Mouse (Mus musculus): Measurements from ENCODE around the gene Mapkapk2.

Gene Mapkapk2

GRCm38 (mm10) chr1:131110525-131111106, 13.0 kb upstream of the Mapkapk2 start:
- DNase-seq (ENCODE audit: low spot score) = no peak

- no peak for DNase-seq (ENCODE audit: low spot score)
Measured at GRCm38 (mm10) chr1:131107575-131108308, 10.1 kb upstream of the Mapkapk2 start.

DNA sequence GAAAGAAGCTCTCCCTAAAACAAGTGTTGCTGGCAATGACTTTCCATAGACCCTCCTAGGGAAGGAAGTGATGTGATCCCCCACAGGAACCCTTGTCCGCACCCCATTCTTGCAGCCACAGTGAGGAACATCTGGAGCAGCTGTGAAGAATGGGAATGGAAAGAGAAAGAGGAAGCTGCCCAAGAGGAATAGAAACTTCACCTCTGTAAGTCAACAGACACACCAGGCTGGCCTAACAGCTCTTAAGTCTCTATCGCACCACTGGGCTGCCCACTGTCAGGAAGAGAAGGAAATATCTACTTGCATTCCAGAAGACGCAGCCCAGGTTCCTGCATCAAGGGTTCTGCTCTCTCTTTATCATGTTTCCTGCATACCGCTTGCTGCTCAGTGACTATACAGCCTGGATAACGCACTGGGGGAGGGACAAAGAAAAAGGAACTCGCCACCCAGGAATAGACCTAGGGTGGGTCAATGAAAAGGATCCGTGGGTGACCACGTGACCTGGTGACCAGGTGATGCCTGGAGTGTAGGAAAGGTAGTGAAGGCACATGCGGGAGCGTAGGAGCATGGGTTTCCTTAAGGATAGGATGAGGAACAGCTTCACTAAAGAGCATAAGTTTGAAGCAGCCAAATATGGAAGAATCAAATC, 6.3 kb upstream of the Mapkapk2 start:
- no peak for DNase-seq (ENCODE audit: low spot score)

- no peak for DNase-seq (ENCODE audit: low spot score)
Measured at GRCm38 (mm10) chr1:131100808-131101207, 3.2 kb upstream of the Mapkapk2 start.

GRCm38 (mm10) chr1:131096803-131097699, 575 bp downstream of the Mapkapk2 start:
- no peak for DNase-seq (ENCODE audit: low spot score)

DNA sequence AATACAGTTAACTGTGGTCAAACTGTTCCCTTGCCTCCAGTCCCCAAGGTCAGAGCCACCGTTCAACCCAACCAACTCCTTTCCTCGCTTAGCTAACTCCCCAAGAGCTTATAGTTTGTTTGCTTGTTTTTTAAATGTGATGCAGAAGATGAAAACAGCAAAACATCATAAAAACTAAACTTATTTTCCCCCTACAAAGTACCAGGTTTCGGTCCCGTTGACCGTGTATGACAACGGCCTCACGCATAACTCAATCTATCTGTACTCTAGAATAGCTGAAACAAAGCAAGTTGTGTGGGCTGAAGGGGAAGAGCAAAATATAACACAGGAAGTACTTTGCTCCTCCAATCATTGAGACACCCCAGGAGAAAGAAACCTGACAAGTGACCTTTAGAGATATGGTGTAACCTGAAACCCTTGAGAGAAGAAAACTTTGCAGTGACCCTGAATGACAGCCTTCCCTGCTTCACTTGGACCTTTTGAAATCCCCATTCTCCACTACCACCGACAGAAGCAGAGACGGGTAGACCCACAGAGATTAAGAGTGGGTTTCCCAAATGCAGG, 1.4 kb downstream of the Mapkapk2 start:
- DNase-seq (ENCODE audit: low spot score) = no peak

GRCm38 (mm10) chr1:131095574-131095973, 2.1 kb downstream of the Mapkapk2 start:
- no peak for DNase-seq (ENCODE audit: low spot score)

- no peak for DNase-seq (ENCODE audit: low spot score)
Measured at GRCm38 (mm10) chr1:131093889-131094288, 3.7 kb downstream of the Mapkapk2 start.

DNA sequence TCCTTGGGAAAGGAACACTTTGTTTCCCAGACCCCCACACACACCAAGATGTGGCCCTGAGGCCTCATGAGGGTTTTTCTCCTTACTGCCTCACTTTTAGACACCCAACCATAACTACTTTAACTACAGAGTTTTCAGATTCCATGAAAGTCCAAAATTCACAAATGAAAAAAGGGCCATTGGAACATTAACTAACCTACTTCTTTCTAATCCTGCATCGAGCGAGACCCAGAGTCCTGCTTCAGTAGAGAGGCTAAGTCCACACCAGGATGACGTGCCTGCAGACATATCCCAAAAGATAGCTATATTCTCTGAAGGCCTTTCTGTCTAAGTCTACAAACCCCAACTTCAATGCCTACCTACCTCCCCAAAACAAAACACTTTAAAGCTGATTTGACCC, 4.8 kb downstream of the Mapkapk2 start:
- DNase-seq (ENCODE audit: low spot score) = no peak

DNA sequence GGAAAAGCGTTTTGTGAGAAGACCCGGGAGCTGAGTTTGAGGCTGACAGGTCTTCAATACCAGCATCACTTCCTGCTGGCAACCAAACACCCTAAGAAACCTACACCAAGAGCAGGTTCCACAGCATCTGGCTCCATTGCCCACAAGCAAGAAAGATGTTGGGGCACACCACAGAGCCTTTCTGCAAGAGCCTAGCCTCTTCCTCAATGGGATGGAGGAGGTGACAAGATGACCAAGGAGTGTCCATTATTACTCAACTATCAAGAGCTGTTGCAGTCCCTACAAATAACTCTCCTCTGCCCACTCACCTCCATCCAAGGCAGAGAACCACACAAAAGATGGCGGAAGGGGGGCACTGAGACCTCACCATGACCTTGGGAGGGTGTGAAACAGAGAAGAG, 5.5 kb downstream of the Mapkapk2 start:
- DNase-seq (ENCODE audit: low spot score) = no peak

DNA sequence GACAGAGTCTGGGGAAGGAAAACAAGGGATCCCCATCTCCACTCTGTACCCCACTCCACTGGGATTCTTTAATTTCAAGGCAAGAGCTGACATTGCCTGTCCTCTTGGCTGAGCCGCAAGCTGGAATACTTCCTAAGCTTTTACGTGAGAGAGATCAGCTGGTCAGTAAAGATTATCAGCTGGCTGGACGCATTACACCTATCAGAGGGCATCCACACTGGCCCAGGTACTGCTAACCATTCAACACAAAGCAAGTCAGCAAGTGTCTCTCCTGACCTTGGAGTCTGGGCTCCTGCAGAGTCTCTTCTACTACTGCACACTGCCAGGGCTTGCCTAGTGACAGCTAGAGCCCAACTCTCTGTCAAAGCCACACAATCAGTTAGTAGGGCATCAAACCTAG, 6.1 kb downstream of the Mapkapk2 start:
- DNase-seq (ENCODE audit: low spot score) = no peak

DNA sequence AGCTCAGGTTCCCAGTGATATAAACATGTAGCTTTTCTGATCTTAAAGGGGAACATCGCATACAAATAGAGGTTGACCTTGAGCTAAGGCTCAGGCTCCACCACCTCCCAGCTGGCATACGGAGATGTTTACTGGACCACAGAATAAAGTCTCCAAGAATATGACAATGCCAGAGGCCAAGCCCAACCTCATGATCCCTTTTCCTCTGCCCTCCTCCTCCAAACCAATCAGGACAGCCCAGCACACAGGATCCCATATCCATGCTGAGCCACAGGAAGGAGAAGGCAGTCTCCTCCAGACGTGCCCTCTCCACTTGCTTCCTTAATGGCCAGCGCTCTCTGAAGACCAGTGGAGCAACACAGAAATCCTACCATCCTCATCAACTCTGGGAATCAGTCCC, 6.7 kb downstream of the Mapkapk2 start:
- no peak for DNase-seq (ENCODE audit: low spot score)

- no peak for DNase-seq (ENCODE audit: low spot score)
Measured at GRCm38 (mm10) chr1:131090261-131090660, 7.4 kb downstream of the Mapkapk2 start.

DNA sequence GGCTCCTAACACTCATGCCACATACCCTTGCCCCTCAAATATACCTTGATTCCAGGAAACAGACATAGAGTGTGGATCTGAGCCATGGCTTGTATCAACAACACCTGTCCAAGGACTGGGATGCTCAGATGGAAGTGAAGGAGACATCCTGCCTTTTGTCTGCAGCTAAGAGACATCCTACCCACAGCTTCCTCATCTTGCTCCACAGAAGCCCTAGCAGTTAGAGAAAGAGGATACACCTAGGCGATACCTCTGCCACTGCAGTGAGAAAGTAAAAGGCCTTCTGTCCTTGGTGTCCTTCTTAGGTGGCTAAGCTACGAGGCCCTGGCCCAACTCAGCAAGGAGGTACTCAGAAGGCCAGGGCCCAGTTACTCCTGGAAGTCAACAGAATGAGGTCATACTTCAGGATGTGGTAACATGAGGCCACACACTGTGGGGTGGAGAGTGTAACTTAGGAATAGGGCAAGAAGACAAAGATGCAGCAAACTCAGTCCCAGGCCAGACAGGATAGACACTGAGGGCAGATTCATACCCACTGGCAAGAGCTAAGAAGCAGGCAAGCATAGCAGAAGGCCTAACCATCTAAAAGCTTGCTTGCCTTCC, 8.0 kb downstream of the Mapkapk2 start:
- no peak for DNase-seq (ENCODE audit: low spot score)

- DNase-seq (ENCODE audit: low spot score) = no peak
Measured at GRCm38 (mm10) chr1:131088547-131088946, 9.1 kb downstream of the Mapkapk2 start.

DNA sequence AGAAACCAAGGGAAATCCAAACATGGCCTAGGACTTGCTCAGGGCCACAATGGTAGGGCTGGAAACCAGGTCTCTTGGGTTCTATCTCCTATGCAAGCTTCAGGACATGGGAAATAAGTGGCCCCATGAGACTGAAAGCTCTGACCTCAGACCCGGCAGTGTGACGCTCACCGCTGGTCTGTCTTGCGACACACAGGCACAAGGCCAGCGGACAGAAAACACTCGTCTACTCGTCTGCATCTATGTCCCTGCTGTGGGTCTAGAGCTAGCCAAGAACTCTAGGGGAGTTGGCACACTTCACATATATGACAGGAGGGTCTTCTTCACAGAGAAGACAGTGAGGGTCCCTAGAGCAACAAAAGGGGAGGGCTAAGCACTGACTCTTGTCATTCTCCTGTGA, 10.7 kb downstream of the Mapkapk2 start:
- DNase-seq (ENCODE audit: low spot score) = no peak

DNA sequence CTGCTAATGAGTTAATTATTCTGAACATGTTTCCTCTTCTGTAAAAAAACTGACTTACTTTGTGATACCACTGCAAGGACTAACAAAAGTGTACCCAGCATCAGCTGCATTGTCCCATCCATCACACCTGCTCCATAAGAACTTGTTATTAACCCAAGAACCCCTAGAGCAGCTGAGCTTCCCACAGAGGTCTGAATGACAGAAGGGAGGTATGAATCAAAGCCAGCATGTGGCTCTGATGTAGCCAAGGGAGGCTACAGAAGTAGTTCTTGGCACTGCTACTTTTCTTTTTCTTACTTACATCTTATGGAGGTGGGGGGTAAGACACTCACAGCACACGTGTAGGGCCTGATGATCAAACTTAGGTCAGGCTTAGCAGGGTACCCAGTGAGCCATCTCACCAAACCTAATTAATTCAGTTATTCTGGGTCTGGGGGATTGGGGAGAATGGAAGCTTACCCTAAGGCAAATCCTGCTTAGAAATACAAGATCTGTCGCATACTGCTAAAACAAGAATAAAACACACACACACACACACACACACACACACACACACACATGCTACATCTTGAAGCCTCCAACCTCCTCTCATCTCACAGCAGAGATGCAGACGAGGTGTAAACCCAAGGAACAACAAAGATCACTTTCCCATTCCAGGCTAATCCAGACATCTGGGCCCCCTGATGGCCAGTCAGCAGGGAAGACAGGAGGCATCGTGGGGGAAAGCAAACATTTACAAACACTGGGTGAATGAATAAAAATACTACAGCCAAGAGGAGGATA, 11.5 kb downstream of the Mapkapk2 start:
- no peak for DNase-seq (ENCODE audit: low spot score)

DNA sequence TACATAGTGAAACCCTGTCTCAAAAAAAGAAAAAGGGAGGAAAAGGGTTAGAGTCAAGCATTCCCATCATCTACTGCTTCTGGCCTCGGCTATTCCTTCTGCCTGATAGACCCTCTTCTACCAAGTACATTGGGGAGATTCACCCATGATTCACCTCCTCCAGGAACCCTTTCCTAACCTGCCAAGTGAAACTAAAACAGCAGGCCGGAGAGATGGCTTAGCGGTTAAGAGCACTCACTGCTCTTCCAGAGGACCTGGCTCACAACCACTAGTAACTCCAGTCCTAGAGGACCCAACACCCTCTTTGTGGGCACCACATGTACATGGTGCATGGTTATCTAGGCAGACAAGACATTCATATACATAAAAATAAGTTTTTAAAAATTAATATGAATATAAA, 12.4 kb downstream of the Mapkapk2 start:
- DNase-seq (ENCODE audit: low spot score) = no peak

DNA sequence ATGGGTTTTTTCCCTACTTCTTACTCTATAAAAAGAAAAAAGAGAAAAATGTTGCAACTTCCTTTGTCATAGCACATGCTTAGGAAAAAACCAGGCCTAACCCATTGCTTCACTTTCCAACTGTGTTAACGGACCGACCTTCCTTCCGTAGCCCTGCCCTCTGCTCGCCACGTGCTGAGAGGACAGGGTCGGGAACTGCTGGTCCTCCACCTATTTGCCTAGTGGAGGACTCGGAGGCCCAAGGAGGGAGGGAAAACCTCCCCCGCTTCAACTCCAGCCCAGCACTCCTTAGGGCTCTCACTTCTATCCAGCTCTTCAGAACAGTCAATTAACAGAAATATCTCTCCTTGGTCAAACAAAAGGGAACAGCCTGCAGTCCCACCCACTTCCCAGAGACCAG, 13.3 kb downstream of the Mapkapk2 start:
- DNase-seq (ENCODE audit: low spot score) = no peak

DNA sequence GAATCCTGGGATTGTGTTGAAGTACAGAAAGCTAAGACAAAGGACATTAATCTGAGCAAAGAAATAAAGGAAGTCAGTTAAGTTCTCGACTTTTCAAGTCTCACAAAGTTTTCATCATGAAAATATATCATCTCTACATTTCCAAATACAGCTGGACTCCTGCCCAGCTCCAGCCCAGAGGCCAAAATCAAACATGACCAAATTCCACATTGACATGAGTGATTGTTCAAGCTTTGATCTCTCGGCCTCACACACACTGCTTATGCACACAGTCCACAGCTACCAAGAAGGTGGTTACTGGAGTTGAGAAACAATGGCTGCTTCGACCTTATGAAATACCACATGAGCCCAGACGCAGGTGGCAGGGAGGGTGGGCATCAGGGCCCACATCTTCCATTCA, 14.0 kb downstream of the Mapkapk2 start:
- no peak for DNase-seq (ENCODE audit: low spot score)

DNA sequence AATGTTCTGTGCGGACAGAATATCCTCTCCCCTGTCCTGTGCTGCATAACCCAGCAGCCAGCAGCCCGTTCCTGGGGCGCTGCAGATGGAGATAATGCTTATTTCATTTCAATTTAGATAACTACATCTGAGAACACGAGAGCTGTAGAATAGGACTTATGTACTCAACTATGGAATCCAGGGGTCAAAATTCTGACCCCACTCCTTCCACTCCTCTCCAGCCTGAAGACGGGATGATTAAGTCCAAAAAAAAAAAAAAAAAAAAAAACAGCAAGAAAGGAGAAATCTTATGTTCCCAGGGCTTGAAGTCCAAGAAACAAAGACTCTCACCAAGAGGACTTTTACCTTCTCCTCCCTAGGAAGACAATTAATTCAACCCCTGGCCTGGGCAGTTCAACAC, 14.5 kb downstream of the Mapkapk2 start:
- DNase-seq (ENCODE audit: low spot score) = no peak
